Mouse (Mus musculus): ENCODE data around the gene Dmc1. TPM values are rescaled to one million over a fixed set of nuclear protein-coding genes. Genes with fewer than 3 reads are reported as not detected.

Gene Dmc1
- 0.55 and 1.7 TPM in 2 replicates for polyA plus RNA-seq (2016; fragmentation: Nextera tagmentation; extraction: Ambion mirVana)

DNA sequence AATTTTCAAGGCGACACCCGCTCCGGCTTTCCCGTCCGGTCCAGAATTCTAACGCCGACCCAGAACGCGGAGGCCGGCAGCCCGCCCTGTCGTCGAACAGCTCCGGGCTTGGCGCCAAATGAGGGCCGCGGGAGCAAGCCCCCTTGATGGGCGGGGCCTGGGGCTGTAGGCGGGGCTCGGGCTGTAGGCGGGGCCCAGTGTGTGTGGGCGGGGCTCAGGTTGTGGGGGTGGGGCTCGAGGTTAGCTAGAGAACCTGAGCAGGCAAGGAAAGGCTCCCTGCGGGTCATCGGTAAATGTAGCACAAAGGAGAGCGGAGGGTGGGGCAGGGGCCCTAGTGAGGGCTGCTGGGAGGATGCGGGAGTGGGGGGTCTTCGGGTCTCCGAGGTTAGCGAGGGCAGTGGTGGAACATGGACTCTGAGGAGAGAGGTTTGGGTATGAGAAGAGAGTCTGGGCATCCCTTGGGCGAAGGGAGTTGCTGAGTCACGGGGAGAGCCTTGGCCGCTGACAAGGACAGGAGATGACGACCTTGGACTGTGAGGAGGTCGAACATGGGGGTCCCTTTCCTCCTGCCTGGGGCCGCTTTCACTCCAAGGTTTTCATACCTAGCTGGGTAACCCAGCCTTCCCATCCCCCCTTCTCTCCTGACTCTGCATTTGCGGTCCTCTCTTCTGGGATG is at the start of gene Dmc1:
Dmc1 (minus strand) TSS at position 120 of the 676 bp plus-strand sequence.
- Histone ChIP-seq H3K9me3 (replicated peaks) (no peaks in the 10 kb centered on the region; the same call in 1 of the 2 replicates), H3K4me3 (peak within 1 kb of the TSS; percentile 42), H3K27ac (peak within 1 kb of the TSS; percentile 15; the same call in 1 of the 2 replicates), H3K36me3 (no peaks in the 10 kb centered on the region), H3K27me3 (ENCODE audit: low read depth, poor library complexity, severe bottlenecking) (peaks cover 29% of the 10 kb centered on the region), H3K4me1 (peaks cover 9% of the 10 kb centered on the region)
- WGBS: 11% methylated on average over 37 of the region's 37 CpGs
- DNase-seq (ENCODE audit: low spot score): peak; percentile 76

DNA sequence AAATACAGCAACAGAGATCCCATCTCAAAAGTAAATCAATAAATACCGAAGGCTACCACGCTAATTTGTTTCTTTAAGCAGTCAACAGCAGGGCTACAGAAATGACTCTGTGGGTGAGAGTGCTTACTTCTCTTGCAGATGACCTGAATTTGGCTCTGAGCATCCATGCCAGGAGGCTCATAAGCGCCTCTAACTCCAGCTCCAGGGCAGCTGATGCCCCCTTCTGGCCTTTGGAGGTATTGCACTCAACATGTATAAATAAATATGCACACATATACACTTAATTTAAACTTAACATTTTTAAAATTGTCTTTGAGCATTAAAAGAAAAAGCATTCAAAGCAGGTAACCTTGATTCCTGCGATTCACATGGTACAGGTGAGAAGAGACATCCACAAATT is 46.6 kb upstream of the Dmc1 start:
- Histone ChIP-seq H3K4me3 (no peak overlapping the region), H3K27ac (no peak overlapping the region), H3K4me1 (no peaks in the 10 kb centered on the region), H3K27me3 (ENCODE audit: low read depth, poor library complexity, severe bottlenecking) (no peaks in the 10 kb centered on the region), H3K36me3 (peaks cover 18% of the 10 kb centered on the region; the same call in 1 of the 2 replicates), H3K9me3 (replicated peaks) (no peaks in the 10 kb centered on the region)
- 73% methylated on average over 4 of the region's 4 CpGs for WGBS
- peak; percentile 29 for DNase-seq (ENCODE audit: low spot score)

DNA sequence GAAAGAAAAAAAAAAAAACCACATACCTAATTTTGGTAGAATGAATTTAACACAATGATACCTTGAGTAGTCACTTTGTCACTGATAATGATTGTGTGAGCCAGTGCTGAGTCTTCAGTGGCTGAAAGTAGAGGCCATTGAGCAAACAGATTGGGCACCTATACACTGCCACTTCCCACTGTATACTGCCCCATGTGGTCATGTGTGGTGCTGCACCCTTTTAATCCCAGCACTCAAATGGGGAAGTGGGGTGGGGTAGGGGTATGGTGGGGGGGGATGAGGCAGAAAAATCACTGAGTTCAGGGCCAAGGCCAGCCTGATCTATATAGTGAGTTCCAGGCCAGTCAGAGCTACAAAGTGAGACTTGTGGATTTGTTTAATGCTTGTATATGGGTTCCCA is 45.7 kb upstream of the Dmc1 start:
- no peaks in the 10 kb centered on the region for H3K27me3 ChIP-seq (ENCODE audit: low read depth, poor library complexity, severe bottlenecking)
- peak; percentile 46 for DNase-seq (ENCODE audit: low spot score)

DNA sequence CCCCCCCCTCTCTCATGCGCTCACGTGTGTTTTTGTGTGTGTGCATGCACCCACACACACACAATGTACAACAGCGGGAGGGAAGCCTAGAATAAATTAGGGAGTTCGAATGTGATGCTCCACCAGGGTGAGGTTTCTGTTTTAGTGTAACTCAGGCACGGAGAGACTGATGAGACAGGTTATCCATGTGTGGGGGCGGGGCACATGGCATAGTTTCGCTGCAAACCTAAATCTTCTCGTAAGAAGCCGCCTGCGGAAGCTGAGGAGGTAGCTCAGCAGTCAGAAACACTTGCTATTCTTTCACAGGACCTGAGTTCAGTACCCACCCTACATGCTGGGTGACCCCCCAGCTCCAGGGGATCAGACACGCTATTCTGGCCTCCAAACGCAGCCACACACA is 43.2 kb upstream of the Dmc1 start:
- no peak overlapping the region for H3K4me3 ChIP-seq
- no peak for DNase-seq (ENCODE audit: low spot score)
- H3K9me3 ChIP-seq (replicated peaks): no peaks in the 10 kb centered on the region
- no peaks in the 10 kb centered on the region for H3K27me3 ChIP-seq (ENCODE audit: low read depth, poor library complexity, severe bottlenecking)
- H3K36me3 ChIP-seq: peaks cover 19% of the 10 kb centered on the region; the same call in 1 of the 2 replicates
- H3K27ac ChIP-seq: no peak overlapping the region
- H3K4me1 ChIP-seq: 0 out of 2 replicates have a peak, but pooled peaks cover 4% of the 10 kb centered on the region
- WGBS: 87% methylated on average over 12 of the region's 12 CpGs

More for the DNA sequence above, 45.7 kb upstream of the Dmc1 start:
- Histone ChIP-seq H3K4me3 (no peak overlapping the region), H3K9me3 (replicated peaks) (no peaks in the 10 kb centered on the region), H3K36me3 (peaks cover 18% of the 10 kb centered on the region; the same call in 1 of the 2 replicates), H3K27ac (no peak overlapping the region), H3K4me1 (no peaks in the 10 kb centered on the region)

DNA sequence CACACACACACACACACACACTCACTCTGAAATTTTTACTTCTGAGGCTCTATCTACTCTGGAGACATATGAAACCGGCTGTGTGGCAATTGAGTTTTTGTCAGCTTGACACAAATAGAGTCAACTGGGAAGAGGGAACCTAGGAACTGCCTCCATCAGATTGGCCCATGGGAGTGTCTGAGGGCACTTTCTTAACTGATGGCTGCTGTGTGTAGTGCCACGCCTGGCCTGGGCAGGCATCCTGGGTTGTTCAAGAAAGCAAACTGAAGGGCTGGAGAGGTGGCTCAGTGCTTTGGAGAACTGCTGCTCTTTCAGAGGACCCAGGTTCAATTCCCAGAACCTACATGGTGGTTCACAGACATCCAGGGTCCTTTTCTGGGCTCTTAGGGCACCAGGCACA is 40.6 kb upstream of the Dmc1 start:
- Histone ChIP-seq H3K27ac (no peak overlapping the region), H3K9me3 (replicated peaks) (no peaks in the 10 kb centered on the region), H3K4me1 (0 out of 2 replicates have a peak, but pooled peaks cover 4% of the 10 kb centered on the region), H3K36me3 (peaks cover 18% of the 10 kb centered on the region; the same call in 1 of the 2 replicates), H3K4me3 (no peak overlapping the region), H3K27me3 (ENCODE audit: low read depth, poor library complexity, severe bottlenecking) (no peaks in the 10 kb centered on the region)
- WGBS: 77% methylated on average over 2 of the region's 2 CpGs
- no peak for DNase-seq (ENCODE audit: low spot score)

DNA sequence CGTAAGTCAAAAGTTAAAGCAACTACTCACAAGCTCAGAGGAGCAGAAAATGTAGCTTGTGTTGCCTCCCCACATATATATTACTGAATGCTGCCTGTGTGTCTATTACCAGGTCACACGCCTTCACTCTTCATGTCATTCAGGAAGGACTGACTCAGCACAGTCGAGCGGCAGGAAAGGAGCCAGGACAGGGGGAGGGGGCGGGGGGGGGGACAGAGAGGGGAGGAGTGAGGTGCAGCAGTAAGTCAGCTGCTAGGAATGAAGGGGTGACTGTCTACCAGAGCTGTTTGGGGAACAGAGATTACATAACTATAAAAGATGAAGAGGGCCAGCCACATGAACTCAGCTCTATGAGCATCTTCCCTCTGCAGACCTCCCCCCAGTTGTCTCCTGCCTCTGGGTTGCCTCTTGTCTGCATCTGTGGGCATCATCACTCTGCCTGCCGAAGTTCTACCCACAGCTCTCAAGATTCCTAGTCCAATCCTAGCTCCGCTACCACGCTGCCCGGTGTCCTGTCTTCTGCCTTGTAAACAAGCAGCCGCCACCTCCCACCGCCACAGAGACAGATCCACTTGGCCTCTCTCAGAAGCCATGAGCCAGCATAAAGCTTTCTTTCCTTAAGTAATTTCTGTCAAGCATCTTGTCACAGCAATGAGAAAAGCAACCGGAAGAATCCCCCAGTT is 36.4 kb upstream of the Dmc1 start:
- H3K27ac ChIP-seq: no peak overlapping the region
- WGBS: 76% methylated on average over 12 of the region's 12 CpGs

DNA sequence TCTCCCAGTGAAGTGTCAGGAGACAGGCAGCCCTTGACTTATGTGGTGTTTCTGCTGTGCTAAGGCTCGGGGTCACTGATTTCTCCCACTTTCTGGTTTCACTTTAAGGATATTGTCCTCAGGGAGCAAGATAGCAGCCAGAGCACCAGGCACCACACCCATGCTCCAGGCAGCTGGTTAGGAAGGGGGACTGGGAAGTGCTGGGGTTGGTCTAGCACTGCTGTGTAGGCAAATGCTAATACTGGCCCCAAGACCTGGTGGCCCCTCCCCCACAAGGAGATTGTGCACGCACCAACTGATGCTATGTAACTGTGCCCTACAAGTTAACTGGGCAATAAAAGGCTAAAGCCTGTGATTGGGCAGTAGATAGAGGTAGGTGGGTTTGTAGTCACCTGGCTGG is 25.6 kb upstream of the Dmc1 start:
- Histone ChIP-seq H3K4me1 (peaks cover 8% of the 10 kb centered on the region; the same call in 1 of the 2 replicates), H3K9me3 (replicated peaks) (no peaks in the 10 kb centered on the region), H3K27ac (no peak overlapping the region), H3K27me3 (ENCODE audit: low read depth, poor library complexity, severe bottlenecking) (no peaks in the 10 kb centered on the region), H3K36me3 (peaks cover 60% of the 10 kb centered on the region), H3K4me3 (no peak overlapping the region)
- WGBS: 67% methylated on average over 2 of the region's 2 CpGs
- DNase-seq (ENCODE audit: low spot score): no peak

More for the DNA sequence above, 36.4 kb upstream of the Dmc1 start:
- no peaks in the 10 kb centered on the region for H3K27me3 ChIP-seq (ENCODE audit: low read depth, poor library complexity, severe bottlenecking)
- no peak for DNase-seq (ENCODE audit: low spot score)
- no peaks in the 10 kb centered on the region for H3K9me3 ChIP-seq (replicated peaks)
- H3K36me3 ChIP-seq: peaks cover 32% of the 10 kb centered on the region
- 0 out of 2 replicates have a peak, but pooled peaks cover 4% of the 10 kb centered on the region for H3K4me1 ChIP-seq
- no peak overlapping the region for H3K4me3 ChIP-seq

DNA sequence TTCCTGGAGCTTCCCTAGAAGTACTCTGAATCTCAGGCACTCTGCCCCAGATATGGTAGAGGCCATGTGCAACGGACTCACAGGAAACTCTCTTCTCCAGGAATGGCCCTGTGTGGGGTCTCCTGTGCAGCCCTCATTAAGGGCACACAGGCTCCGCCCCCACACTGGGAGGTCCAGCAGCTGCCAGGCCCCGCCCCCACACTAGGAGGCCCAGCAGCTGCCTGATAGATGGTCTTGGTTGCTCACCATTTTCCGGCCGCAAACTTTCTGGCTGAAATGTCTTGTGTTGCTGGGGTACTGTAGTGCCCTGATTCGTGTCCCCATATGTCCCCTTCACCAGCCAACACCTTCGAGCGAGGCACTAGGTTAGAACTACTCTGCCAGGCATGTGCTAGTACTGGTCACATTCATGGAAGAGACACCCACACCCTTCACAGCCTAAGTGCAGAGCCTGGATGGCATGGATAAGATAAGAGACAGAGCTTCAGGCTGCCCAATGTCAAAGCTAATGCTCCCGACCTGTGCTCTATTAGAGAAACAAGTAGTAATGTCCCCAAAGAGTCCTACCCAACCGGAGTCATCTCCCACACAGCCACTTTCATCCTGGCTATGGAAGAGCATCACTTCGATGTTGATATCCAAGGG is 15.0 kb upstream of the Dmc1 start:
- Histone ChIP-seq H3K36me3 (peaks cover 42% of the 10 kb centered on the region), H3K4me3 (no peak overlapping the region), H3K27ac (no peak overlapping the region), H3K9me3 (replicated peaks) (no peaks in the 10 kb centered on the region), H3K27me3 (ENCODE audit: low read depth, poor library complexity, severe bottlenecking) (no peaks in the 10 kb centered on the region), H3K4me1 (peaks cover 16% of the 10 kb centered on the region)
- WGBS: 79% methylated on average over 11 of the region's 11 CpGs
- no peak for DNase-seq (ENCODE audit: low spot score)

DNA sequence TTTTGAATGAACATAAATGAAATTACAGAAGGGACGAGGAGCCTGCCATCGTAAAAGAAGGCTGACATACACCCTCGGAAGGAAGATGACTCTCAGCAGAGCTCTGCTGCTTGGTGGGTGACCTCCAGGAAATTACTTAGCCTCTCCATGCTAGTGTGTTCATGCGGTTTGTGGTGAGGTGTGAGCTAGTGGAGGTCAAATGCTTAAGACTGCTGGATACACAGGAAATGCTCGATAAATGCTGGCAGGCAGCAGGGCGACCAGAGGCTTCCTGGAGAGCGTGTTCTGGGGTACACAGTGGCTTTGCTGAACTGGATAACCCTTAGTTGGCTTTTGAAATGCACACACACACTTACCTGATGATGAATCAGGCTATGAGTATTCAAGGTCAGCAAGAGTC is 13.5 kb upstream of the Dmc1 start:
- no peak overlapping the region for H3K27ac ChIP-seq
- H3K27me3 ChIP-seq (ENCODE audit: low read depth, poor library complexity, severe bottlenecking): no peaks in the 10 kb centered on the region
- WGBS: 91% methylated on average over 7 of the region's 7 CpGs
- H3K36me3 ChIP-seq: peaks cover 36% of the 10 kb centered on the region
- no peaks in the 10 kb centered on the region for H3K9me3 ChIP-seq (replicated peaks)
- no peak for DNase-seq (ENCODE audit: low spot score)
- H3K4me3 ChIP-seq: no peak overlapping the region
- peaks cover 16% of the 10 kb centered on the region for H3K4me1 ChIP-seq

DNA sequence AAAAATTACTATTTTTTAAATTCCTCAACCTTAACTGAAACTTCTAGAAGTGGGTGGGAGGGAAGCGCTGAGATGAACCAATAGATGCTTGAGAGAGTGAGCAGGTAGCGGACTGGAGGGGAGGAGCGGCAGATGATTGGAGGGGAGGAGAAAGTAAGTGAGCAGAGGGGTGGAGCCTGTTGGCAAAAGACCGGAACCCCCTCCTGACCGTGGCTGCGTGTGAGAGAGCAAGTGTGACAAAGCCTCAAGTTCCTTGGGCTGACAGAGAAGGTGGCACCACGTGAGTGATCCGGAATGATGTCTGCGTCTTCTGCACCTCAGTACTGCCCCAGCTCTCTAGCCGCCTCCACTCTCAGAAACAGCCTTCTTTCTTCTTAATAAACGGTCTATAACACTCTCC is 12.2 kb upstream of the Dmc1 start:
- Histone ChIP-seq H3K9me3 (replicated peaks) (no peaks in the 10 kb centered on the region), H3K4me1 (peaks cover 16% of the 10 kb centered on the region), H3K36me3 (peaks cover 35% of the 10 kb centered on the region), H3K27me3 (ENCODE audit: low read depth, poor library complexity, severe bottlenecking) (no peaks in the 10 kb centered on the region), H3K4me3 (no peak overlapping the region), H3K27ac (no peak overlapping the region)
- DNase-seq (ENCODE audit: low spot score): no peak
- WGBS: 78% methylated on average over 11 of the region's 11 CpGs

DNA sequence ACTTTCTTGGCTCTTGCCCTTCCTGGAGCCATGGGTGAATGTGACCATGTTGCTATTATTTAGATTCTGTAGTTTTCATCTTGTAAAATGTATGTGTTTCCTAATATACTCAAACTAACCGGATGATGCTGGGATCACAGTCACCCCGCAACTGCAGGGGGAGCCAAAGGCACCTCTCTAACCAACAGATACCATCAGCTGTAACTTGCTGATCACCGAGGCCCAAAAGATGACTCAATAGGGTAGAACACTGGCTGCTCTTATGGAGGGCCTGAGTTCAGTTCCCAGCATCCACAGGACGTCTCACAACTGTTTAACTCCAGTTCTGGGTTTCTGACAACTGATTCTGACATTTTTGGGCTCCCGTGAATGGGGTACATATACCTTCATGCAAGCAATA is 11.8 kb upstream of the Dmc1 start:
- 86% methylated on average over 5 of the region's 5 CpGs for WGBS
- Histone ChIP-seq H3K36me3 (peaks cover 33% of the 10 kb centered on the region), H3K4me1 (peaks cover 16% of the 10 kb centered on the region), H3K27me3 (ENCODE audit: low read depth, poor library complexity, severe bottlenecking) (no peaks in the 10 kb centered on the region), H3K9me3 (replicated peaks) (no peaks in the 10 kb centered on the region), H3K27ac (no peak overlapping the region), H3K4me3 (no peak overlapping the region)
- no peak for DNase-seq (ENCODE audit: low spot score)

DNA sequence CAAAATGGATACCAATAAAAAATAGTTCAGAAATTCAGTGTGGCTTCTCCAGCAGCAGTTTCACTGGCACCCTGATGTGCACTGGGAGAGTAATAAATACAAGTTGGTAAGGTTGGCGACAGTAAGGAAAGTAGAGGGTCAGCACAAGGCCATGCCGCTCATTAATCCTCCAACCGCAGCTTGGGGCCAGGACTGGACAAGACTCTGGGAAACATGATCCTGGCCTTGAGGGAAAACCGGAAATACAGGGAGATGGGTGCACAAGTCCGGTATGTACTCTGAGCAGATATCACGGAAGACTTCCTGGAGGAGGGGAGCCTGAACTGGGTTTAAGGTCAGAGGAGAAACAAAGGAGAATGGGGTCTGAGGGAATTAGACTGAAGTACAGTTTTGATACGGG is 10.6 kb upstream of the Dmc1 start:
- 70% methylated on average over 7 of the region's 7 CpGs for WGBS
- Histone ChIP-seq H3K4me1 (peaks cover 16% of the 10 kb centered on the region), H3K9me3 (replicated peaks) (no peaks in the 10 kb centered on the region), H3K36me3 (peaks cover 30% of the 10 kb centered on the region), H3K27me3 (ENCODE audit: low read depth, poor library complexity, severe bottlenecking) (no peaks in the 10 kb centered on the region), H3K4me3 (no peak overlapping the region), H3K27ac (no peak overlapping the region)
- DNase-seq (ENCODE audit: low spot score): no peak

DNA sequence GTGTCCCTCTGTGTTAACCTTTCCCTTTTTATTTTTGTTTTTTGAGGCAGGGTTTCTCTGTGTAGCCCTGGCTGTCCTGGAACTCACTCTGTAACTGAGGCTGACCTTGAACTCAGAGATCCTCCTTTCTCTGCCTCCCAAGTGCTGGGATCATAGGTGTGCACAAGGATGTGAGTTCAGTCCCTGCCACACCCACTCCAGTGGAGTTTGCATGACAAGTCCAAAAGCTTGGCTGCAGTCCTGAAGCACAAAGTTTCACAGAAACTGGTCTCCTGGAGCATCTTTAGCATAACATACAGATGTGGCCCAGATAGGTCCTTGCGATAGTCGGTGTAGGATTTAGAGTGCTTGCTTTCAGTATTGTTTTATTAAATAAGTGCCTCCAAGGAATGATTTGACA is 4.3 kb upstream of the Dmc1 start:
- H3K4me3 ChIP-seq: no peak overlapping the region
- no peak overlapping the region for H3K27ac ChIP-seq
- H3K27me3 ChIP-seq (ENCODE audit: low read depth, poor library complexity, severe bottlenecking): peaks cover 19% of the 10 kb centered on the region
- 94% methylated on average over 2 of the region's 2 CpGs for WGBS
- no peaks in the 10 kb centered on the region; the same call in 1 of the 2 replicates for H3K9me3 ChIP-seq (replicated peaks)
- peaks cover 12% of the 10 kb centered on the region; the same call in 1 of the 2 replicates for H3K36me3 ChIP-seq
- H3K4me1 ChIP-seq: peaks cover 9% of the 10 kb centered on the region
- no peak for DNase-seq (ENCODE audit: low spot score)

Data from limb, embryonic 10.5 days (tissue).